Mouse (Mus musculus) forebrain, postnatal 0 days (tissue): Measurements from ENCODE around the gene Rae1. TPM values are rescaled to one million over a fixed set of nuclear protein-coding genes. Genes with fewer than 3 reads are reported as not detected.

Experiments
- ATAC-seq: fragments of 200-750 bp; cut with Nextera tagmentation; 2 replicates; pipeline ENCODE4 v1.8.0; 2017; ENCODE audit warnings: mild to moderate bottlenecking, moderate library complexity
- DNase-seq: peaks from one replicate; pipeline ENCODE4 v3.0.0-alpha.2; 2015
- H3K27ac ChIP-seq: fragments of 300-500 bp; sonication (generic); 2 replicates; pipeline ENCODE4 v1.5.1; 2014; ENCODE audit warnings: low read depth, mild to moderate bottlenecking, antibody characterized with exemption, low read length, moderate library complexity, mixed read lengths
- H3K27me3 ChIP-seq: fragments of 300-500 bp; sonication (generic); 2 replicates; pipeline ENCODE4 v1.6.1; 2014; ENCODE audit warnings: mild to moderate bottlenecking, low read length, mixed read lengths; ENCODE audit not compliant: insufficient read depth
- H3K36me3 ChIP-seq: fragments of 300-500 bp; sonication (generic); 2 replicates; pipeline ENCODE4 v1.6.1; 2014; ENCODE audit warnings: mild to moderate bottlenecking, moderate library complexity; ENCODE audit not compliant: insufficient read depth
- H3K4me1 ChIP-seq: fragments of 300-500 bp; sonication (generic); 2 replicates; pipeline ENCODE4 v1.6.1; 2014; ENCODE audit warnings: antibody characterized with exemption; ENCODE audit not compliant: insufficient read depth
- H3K4me2 ChIP-seq: fragments of 300-500 bp; sonication (generic); 2 replicates; pipeline ENCODE4 v1.6.1; 2014; ENCODE audit warnings: low read depth, mild to moderate bottlenecking, moderate library complexity
- H3K4me3 ChIP-seq: fragments of 300-500 bp; sonication (generic); 2 replicates; pipeline ENCODE4 v1.5.1; 2014; ENCODE audit warnings: low read depth, low read length, mixed read lengths
- H3K9ac ChIP-seq: fragments of 300-500 bp; sonication (generic); 2 replicates; pipeline ENCODE4 v1.6.1; 2014; ENCODE audit warnings: mild to moderate bottlenecking
- H3K9me3 ChIP-seq: fragments of 300-500 bp; sonication (generic); 2 replicates; pipeline ENCODE4 v1.6.1; 2016; ENCODE audit warnings: low read length
- CTCF ChIP-seq: sonication (generic); IDR thresholded peaks from 2 replicates; pipeline ENCODE4 v1.5.1; 2016; ENCODE audit warnings: antibody characterized with exemption, control low read depth, low read depth
- WGBS: fragments of 180-500 bp; shearing (Covaris S2); extraction: QIAGEN DNeasy Blood & Tissue Kit; methylation state at CpG from one replicate; pipeline ENCODE4 v1.1.7; 2014; 5-methylcytosine and 5-hydroxymethylcytosine counted together
- polyA plus RNA-seq: library from polyadenylated mRNA; unstranded; fragments of >200 nt; fragmentation: Nextera tagmentation; extraction: Ambion mirVana; gene quantifications from 2 replicates; pipeline ENCODE4 v1.2.1, GENCODE M21; 2015
- total RNA-seq: library from RNA; depleted of rRNA; stranded (reverse); fragments of >200 nt; gene quantifications from 2 replicates; pipeline ENCODE4 v1.2.3, GENCODE M21; 2014

Gene Rae1
- total and polyA plus RNA-seq, 2 experiments from 2014 or later = 108 to 150 TPM

DNA sequence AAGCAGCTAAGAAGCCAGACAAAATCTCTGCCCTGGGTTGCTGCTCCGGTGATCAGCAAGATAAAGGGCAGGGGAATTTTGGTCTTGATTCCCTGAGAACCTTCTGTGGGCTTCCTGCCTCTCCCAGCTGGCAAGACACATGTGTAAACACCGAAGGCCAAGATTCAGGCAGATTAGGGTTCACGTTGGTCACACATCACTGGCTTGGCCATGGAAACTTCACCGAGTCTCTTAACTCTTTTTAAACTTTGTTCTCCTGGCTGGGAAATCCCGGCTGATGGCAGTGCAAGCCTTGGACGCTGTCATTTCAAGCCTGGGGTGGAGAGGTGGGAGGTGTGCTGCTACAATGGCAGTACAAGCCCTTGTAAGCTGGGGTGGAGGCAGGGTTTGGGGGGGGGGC lies 38.7 kb upstream of the Rae1 start:
- 48% methylated on average over 6 of the region's 6 CpGs for WGBS
- Histone ChIP-seq H3K27me3 (no peaks in the 10 kb centered on the region), H3K9ac (no peak overlapping the region)

DNA sequence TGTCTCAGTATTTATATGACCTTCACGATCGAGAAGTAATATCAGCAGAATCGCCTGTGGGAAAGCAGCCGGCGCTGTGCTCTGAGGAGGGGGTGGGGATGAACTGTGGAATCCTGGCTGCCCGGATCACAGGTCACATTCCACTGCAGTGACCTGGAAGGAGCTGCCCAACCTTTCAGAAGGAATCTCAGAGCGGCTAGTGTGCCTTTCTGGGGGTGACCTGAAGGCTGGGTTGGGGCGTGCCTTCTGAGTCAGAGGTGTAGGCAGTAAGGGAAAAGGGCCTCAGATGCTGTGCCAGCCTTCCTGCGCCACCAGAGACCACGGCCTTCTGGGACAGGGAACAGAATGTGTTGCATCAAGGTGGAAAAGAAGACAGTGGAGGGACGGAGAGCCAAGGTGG lies 34.7 kb upstream of the Rae1 start:
- WGBS = 53% methylated on average over 11 of the region's 11 CpGs
- no peak for ATAC-seq
- Histone ChIP-seq H3K27ac (no peak overlapping the region), H3K4me1 (no peaks in the 10 kb centered on the region), H3K36me3 (no peaks in the 10 kb centered on the region), H3K4me3 (no peak overlapping the region), H3K9me3 (no peaks in the 10 kb centered on the region), H3K4me2 (no peak overlapping the region), H3K9ac (no peak overlapping the region), H3K27me3 (no peaks in the 10 kb centered on the region)
- DNase-seq = no peak
- TF ChIP-seq CTCF = no peak

More for the DNA sequence above, 38.7 kb upstream of the Rae1 start:
- ATAC-seq (no peak), DNase-seq (no peak)
- no peak overlapping the region for H3K27ac ChIP-seq
- H3K4me2 ChIP-seq = no peak overlapping the region
- no peak for TF ChIP-seq CTCF
- no peak overlapping the region for H3K4me3 ChIP-seq
- H3K4me1 ChIP-seq = no peaks in the 10 kb centered on the region
- H3K36me3 ChIP-seq = no peaks in the 10 kb centered on the region
- H3K9me3 ChIP-seq = no peaks in the 10 kb centered on the region

- Histone ChIP-seq H3K36me3 (no peaks in the 10 kb centered on the region), H3K9me3 (no peaks in the 10 kb centered on the region), H3K4me3 (no peak overlapping the region), H3K27me3 (no peaks in the 10 kb centered on the region), H3K4me1 (no peaks in the 10 kb centered on the region), H3K27ac (no peak overlapping the region), H3K4me2 (no peak overlapping the region), H3K9ac (no peak overlapping the region)
- ATAC-seq (no peak), DNase-seq (no peak)
- WGBS = 85% methylated on average over 5 of the region's 5 CpGs
- no peak for TF ChIP-seq CTCF
These were observed 33.4 kb upstream of the Rae1 start for GRCm38 (mm10) chr2:172966480-172966879.

DNA sequence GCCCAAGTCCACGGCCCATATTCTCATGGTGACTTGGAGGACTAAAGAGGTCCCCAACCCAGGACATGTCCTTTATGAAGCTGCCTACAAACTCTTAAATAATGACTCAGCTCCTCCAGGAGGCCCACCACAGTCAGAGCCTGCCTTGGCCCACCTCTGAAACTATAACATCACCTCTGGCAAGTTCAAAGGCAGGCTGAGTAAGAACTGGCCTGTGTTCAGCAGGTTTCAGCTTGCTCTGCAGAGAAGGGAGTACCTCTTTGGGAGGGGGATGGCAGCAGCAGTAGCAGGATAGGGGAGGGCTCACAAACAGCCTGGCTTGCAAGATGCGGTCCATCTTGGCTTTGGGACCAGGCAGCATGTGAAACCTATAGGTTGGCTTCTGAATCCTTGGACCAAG lies 28.1 kb upstream of the Rae1 start:
- Histone ChIP-seq H3K4me1 (peaks cover 1% of the 10 kb centered on the region; the same call in 1 of the 2 replicates), H3K4me2 (no peak overlapping the region), H3K36me3 (no peaks in the 10 kb centered on the region), H3K4me3 (no peak overlapping the region), H3K9ac (no peak overlapping the region), H3K27me3 (no peaks in the 10 kb centered on the region), H3K27ac (no peak overlapping the region), H3K9me3 (no peaks in the 10 kb centered on the region)
- 91% methylated on average over 2 of the region's 2 CpGs for WGBS
- no peak for ATAC-seq
- no peak for TF ChIP-seq CTCF
- no peak for DNase-seq

GRCm38 (mm10) chr2:172973806-172974565 lies 25.9 kb upstream of the Rae1 start:
- Histone ChIP-seq H3K4me1 (peaks cover 9% of the 10 kb centered on the region; the same call in 1 of the 2 replicates), H3K36me3 (no peaks in the 10 kb centered on the region), H3K4me2 (no peak overlapping the region), H3K4me3 (no peak overlapping the region), H3K27me3 (no peaks in the 10 kb centered on the region; the same call in 1 of the 2 replicates), H3K9ac (no peak overlapping the region), H3K9me3 (no peaks in the 10 kb centered on the region), H3K27ac (no peak overlapping the region)
- no peak for TF ChIP-seq CTCF
- ATAC-seq (no peak), DNase-seq (no peak)
- WGBS = 35% methylated on average over 7 of the region's 7 CpGs

DNA sequence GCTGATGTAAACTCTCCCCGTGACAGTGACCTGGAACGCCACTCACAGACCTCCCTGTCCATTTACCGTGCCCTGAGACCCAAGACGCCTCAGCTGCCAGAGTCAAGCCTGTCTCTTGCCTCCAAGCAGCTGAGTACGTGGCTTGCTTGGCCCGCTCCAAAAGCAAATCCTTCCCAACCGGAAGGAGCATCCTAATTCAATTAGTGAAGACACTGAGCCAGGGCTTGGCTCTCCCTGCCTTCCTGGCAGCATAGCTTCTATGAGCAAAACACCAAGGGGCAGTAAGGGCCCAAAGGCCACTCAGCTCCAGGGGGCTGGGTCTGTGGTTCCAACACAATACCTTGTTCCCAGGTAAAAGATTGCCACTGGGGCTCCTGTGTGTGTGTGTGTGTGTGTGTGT lies 25.2 kb upstream of the Rae1 start:
- H3K4me1 ChIP-seq = peaks cover 9% of the 10 kb centered on the region; the same call in 1 of the 2 replicates
- 41% methylated on average over 7 of the region's 7 CpGs for WGBS
- H3K36me3 ChIP-seq = no peaks in the 10 kb centered on the region
- no peaks in the 10 kb centered on the region for H3K9me3 ChIP-seq
- TF ChIP-seq CTCF = no peak
- no peak overlapping the region for H3K4me3 ChIP-seq
- H3K9ac ChIP-seq = no peak overlapping the region
- H3K27ac ChIP-seq = no peak overlapping the region
- H3K27me3 ChIP-seq = no peaks in the 10 kb centered on the region; the same call in 1 of the 2 replicates
- H3K4me2 ChIP-seq = no peak overlapping the region
- ATAC-seq (no peak; the same call in 1 of the 2 replicates), DNase-seq (no peak)

DNA sequence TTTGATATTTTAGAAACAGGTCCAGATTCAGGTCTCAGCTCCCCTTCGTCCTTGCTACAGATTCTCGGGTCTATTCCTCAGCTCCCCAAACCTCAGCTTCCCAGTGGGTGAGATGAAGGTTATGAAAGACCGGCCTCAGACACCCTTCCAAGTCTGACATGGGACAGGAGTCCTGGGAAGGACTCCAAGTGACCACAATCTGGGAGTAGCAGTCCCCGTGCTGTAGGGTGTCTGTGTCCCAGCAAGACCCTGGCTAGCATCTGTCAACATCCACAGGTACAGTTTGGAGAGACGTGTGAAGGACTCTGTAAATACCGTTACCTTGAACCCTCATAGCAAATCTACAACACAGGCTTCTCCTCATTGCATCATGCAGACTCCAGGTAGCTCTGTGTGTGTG lies 24.8 kb upstream of the Rae1 start:
- DNase-seq (no peak), ATAC-seq (no peak)
- no peak overlapping the region for H3K27ac ChIP-seq
- H3K9me3 ChIP-seq = no peaks in the 10 kb centered on the region
- no peaks in the 10 kb centered on the region for H3K36me3 ChIP-seq
- TF ChIP-seq CTCF = no peak
- no peak overlapping the region for H3K9ac ChIP-seq
- no peak overlapping the region for H3K4me3 ChIP-seq
- no peak overlapping the region for H3K4me2 ChIP-seq
- H3K4me1 ChIP-seq = peaks cover 9% of the 10 kb centered on the region; the same call in 1 of the 2 replicates
- 85% methylated on average over 6 of the region's 6 CpGs for WGBS
- no peaks in the 10 kb centered on the region; the same call in 1 of the 2 replicates for H3K27me3 ChIP-seq
